Mouse (Mus musculus): ENCODE results near the gene Mettl7b.
"Not testable (repeated sequence)": the region's sequence is repeated elsewhere in the genome, so short reads cannot be mapped to it uniquely, and the experiment has no call there.

The Mettl7b gene

GRCm38 (mm10) chr10:128960590-128961584 lies at the start of gene Mettl7b:
TSS of gene Mettl7b (minus strand) at chr10:128960988.
- in situ Hi-C loops (cut with MboI) = no loop called here

- in situ Hi-C loops (cut with MboI) = no loop called here
Observed at GRCm38 (mm10) chr10:129010288-129010841, 49.6 kb upstream of the Mettl7b start, which contains the start of gene Olfr763. TSS of gene Olfr763 (plus strand) at chr10:129010791.

- in situ Hi-C loops (cut with MboI) = no loop called here
Observed at GRCm38 (mm10) chr10:129004032-129004920, 43.5 kb upstream of the Mettl7b start.

- in situ Hi-C loops (cut with MboI) = no loop called here
Observed at GRCm38 (mm10) chr10:128996523-128997040, 35.8 kb upstream of the Mettl7b start.

- in situ Hi-C loops (cut with MboI) = no loop called here
Observed at GRCm38 (mm10) chr10:128995796-128996195, 35.0 kb upstream of the Mettl7b start.

GRCm38 (mm10) chr10:128990994-128991393 lies 30.2 kb upstream of the Mettl7b start:
- in situ Hi-C loops (cut with MboI) = no loop called here

GRCm38 (mm10) chr10:128990129-128990850 lies 29.5 kb upstream of the Mettl7b start:
- in situ Hi-C loops (cut with MboI) = not testable (repeated sequence)

GRCm38 (mm10) chr10:128989131-128989530 lies 28.3 kb upstream of the Mettl7b start, which contains the start of gene Olfr9:
TSS of gene Olfr9 (plus strand) at chr10:128989431.
- in situ Hi-C loops (cut with MboI) = not testable (repeated sequence)

GRCm38 (mm10) chr10:128980644-128981365 lies 20.0 kb upstream of the Mettl7b start:
- in situ Hi-C loops (cut with MboI) = no loop called here

GRCm38 (mm10) chr10:128977522-128978114 lies 16.8 kb upstream of the Mettl7b start:
- in situ Hi-C loops (cut with MboI) = no loop called here

GRCm38 (mm10) chr10:128976395-128976794 lies 15.6 kb upstream of the Mettl7b start:
- in situ Hi-C loops (cut with MboI) = no loop called here

- in situ Hi-C loops (cut with MboI) = no loop called here
Observed at GRCm38 (mm10) chr10:128972841-128973240, 12.1 kb upstream of the Mettl7b start.

GRCm38 (mm10) chr10:128970740-128971250 lies 10.0 kb upstream of the Mettl7b start:
- in situ Hi-C loops (cut with MboI) = no loop called here

- in situ Hi-C loops (cut with MboI) = no loop called here
Observed at GRCm38 (mm10) chr10:128968341-128968749, 7.6 kb upstream of the Mettl7b start.

- in situ Hi-C loops (cut with MboI) = no loop called here
Observed at GRCm38 (mm10) chr10:128965871-128966270, 5.1 kb upstream of the Mettl7b start.

- in situ Hi-C loops (cut with MboI) = no loop called here
Observed at GRCm38 (mm10) chr10:128964961-128965360, 4.2 kb upstream of the Mettl7b start.

GRCm38 (mm10) chr10:128960142-128960541 lies 646 bp downstream of the Mettl7b start:
- in situ Hi-C loops (cut with MboI) = no loop called here

- in situ Hi-C loops (cut with MboI) = no loop called here
Observed at GRCm38 (mm10) chr10:128958340-128958739, 2.4 kb downstream of the Mettl7b start.

- in situ Hi-C loops (cut with MboI) = no loop called here
Observed at GRCm38 (mm10) chr10:128950208-128950887, 10.4 kb downstream of the Mettl7b start.

Measured in mature B cell (primary cell).